ENCODE assay signal across 11 mouse cellular contexts in genomic region chr5:142944979-142945682, GRCm38 (mm10). TPM values are rescaled to one million over a fixed set of nuclear protein-coding genes. Genes with fewer than 3 reads are reported as not detected.
A peak's percentile ranks its signal among the peaks of the same experiment; 100 is the strongest.
DNase-seq lines count a peak whose midpoint lies in the region; ATAC-seq and TF ChIP-seq lines count a peak whose summit lies in the region.
"Had no signal": no experiment of that assay in that cellular context is flagged by ENCODE, and none has a peak within 500 bp of the region (broad histone marks: within the 10 kb centered on the region; RNA-seq: fewer than 3 reads in every experiment).

No protein-coding gene starts in this region.

- TF ChIP-seq POLR2A in brain, embryonic 14.5 days (IDR thresholded peaks at IDR 0.05; ENCODE audit: borderline replicate concordance, extremely low read depth, insufficient read depth, insufficient read length, poor library complexity, severe bottlenecking), result no peak
- no peak for TF ChIP-seq POLR2A in cerebellum, adult 2 months (IDR thresholded peaks at IDR 0.05; ENCODE audit: borderline replicate concordance, insufficient read depth, low read length)

- no peak overlapping the region for H3K9ac ChIP-seq in heart, postnatal 0 days (replicated peaks; ENCODE audit: low read depth, low read length)

- H3K27me3 ChIP-seq in heart, postnatal 0 days (ENCODE audit: control insufficient read depth, insufficient read depth, low read length), result no peaks in the 10 kb centered on the region
- H3K27me3 ChIP-seq in limb, embryonic 10.5 days (ENCODE audit: low read depth, poor library complexity, severe bottlenecking), result no peaks in the 10 kb centered on the region
- H3K27me3 ChIP-seq in cerebellum, adult 2 months (ENCODE audit: control insufficient read depth, insufficient read depth, low read length), result no peaks in the 10 kb centered on the region

- 55% methylated on average over 8 of the region's 8 CpGs for WGBS in heart, postnatal 0 days
- WGBS in limb, embryonic 10.5 days, result 57% methylated on average over 8 of the region's 8 CpGs
- 62% methylated on average over 8 of the region's 8 CpGs for WGBS in cerebellum, adult 2 months

- peak; percentile 89 for TF ChIP-seq EP300 in heart, postnatal 0 days (IDR thresholded peaks at IDR 0.05; ENCODE audit: low read depth)

- TF ChIP-seq CTCF in brain, embryonic 14.5 days (IDR thresholded peaks at IDR 0.05; ENCODE audit: borderline replicate concordance, extremely low read depth, insufficient read depth, insufficient read length), result no peak
- no peak for TF ChIP-seq CTCF in heart, postnatal 0 days (IDR thresholded peaks at IDR 0.05; ENCODE audit: low read depth)
- no peak for TF ChIP-seq CTCF in cerebellum, adult 2 months (IDR thresholded peaks at IDR 0.05; ENCODE audit: borderline replicate concordance, insufficient read depth, low read depth, low read length)

- H3K4me1 ChIP-seq in heart, postnatal 0 days (ENCODE audit: control insufficient read depth, insufficient read depth), result no peaks in the 10 kb centered on the region
- peaks cover 14% of the 10 kb centered on the region; the same call in 1 of the 2 replicates for H3K4me1 ChIP-seq in limb, embryonic 10.5 days
- H3K4me1 ChIP-seq in cerebellum, adult 2 months (ENCODE audit: control insufficient read depth, insufficient read depth, low read length), result no peaks in the 10 kb centered on the region

- no peaks in the 10 kb centered on the region for H3K36me3 ChIP-seq in heart, postnatal 0 days (replicated peaks; ENCODE audit: control insufficient read depth, insufficient read depth, low read length)
- no peaks in the 10 kb centered on the region for H3K36me3 ChIP-seq in limb, embryonic 10.5 days

- H3K4me2 ChIP-seq in heart, postnatal 0 days (ENCODE audit: low read depth, low read length), result no peak overlapping the region

- no peak overlapping the region for H3K4me3 ChIP-seq in heart, postnatal 0 days (ENCODE audit: low read depth, low read length)
- no peak overlapping the region for H3K4me3 ChIP-seq in limb, embryonic 10.5 days
- no peak overlapping the region for H3K4me3 ChIP-seq in cerebellum, adult 2 months (replicated peaks; ENCODE audit: insufficient read depth, low read depth, low read length)

- H3K27ac ChIP-seq in heart, postnatal 0 days (ENCODE audit: low read depth), result peak overlapping the region; percentile 35; the same call in 1 of the 2 replicates
- H3K27ac ChIP-seq in limb, embryonic 10.5 days, result 0 out of 2 replicates have a peak overlapping the region, but pooled peaks have one; percentile 38
- H3K27ac ChIP-seq in cerebellum, adult 2 months (ENCODE audit: insufficient read depth, low read length), result no peak overlapping the region

- no peaks in the 10 kb centered on the region for H3K9me3 ChIP-seq in heart, postnatal 0 days (replicated peaks; ENCODE audit: control insufficient read depth, low read length)
- H3K9me3 ChIP-seq in limb, embryonic 10.5 days (replicated peaks), result no peaks in the 10 kb centered on the region

- peak; percentile 49 for DNase-seq in embryo, embryonic 10 days (ENCODE audit: low spot score)
- DNase-seq in embryo, embryonic 9.5 days (ENCODE audit: extremely low spot score), result no peak
- peak; percentile 22 for DNase-seq in brain, embryonic 14.5 days (ENCODE audit: low read depth)
- DNase-seq in heart, postnatal 0 days (ENCODE audit: low spot score), result peak; percentile 61
- DNase-seq in limb, embryonic 10.5 days (ENCODE audit: low spot score), result no peak
- DNase-seq in right cerebral cortex, postnatal 36 days (ENCODE audit: low spot score in 2 of 2), result no peak
- DNase-seq in spleen, postnatal 14 days (ENCODE audit: low spot score in 2 of 2), result no peak
- no peak for DNase-seq in cerebellum, adult 2 months
- DNase-seq: B cell, adult 2 months; spleen, adult 18-20 months had no signal

- peak; percentile 78 for ATAC-seq in heart, postnatal 0 days (ENCODE audit: insufficient read depth, low read depth)
- ATAC-seq: activated CD4-positive, CD25-positive, alpha-beta regulatory T cell, adult 4 months had no signal

RNA-seq across cellular contexts. Expression of gene Fscn1, which starts 15.0 kb away (rescaled TPM):
- 634 and 658 TPM in 2 replicates for polyA plus RNA-seq in brain, embryonic 14.5 days (2012; rRNA removed)
- 101 and 104 TPM in 2 replicates for total RNA-seq in heart, postnatal 0 days (2014; rRNA removed; ENCODE audit: low replicate concordance)
- 77.9 and 78.7 TPM in 2 replicates for polyA plus RNA-seq in heart, postnatal 0 days (2015; fragmentation: Nextera tagmentation; extraction: Ambion mirVana)
- 806 and 864 TPM in 2 replicates for polyA plus RNA-seq in limb, embryonic 10.5 days (2016; fragmentation: Nextera tagmentation; extraction: Ambion mirVana)
- 110 and 115 TPM in 2 replicates for polyA plus RNA-seq in cerebellum, adult 2 months (2012; rRNA removed)

RNA-seq across cellular contexts. Expression of gene Actb, which starts 38.6 kb away (rescaled TPM):
- polyA plus RNA-seq in brain, embryonic 14.5 days (2012; rRNA removed), result 3,867 and 5,124 TPM in 2 replicates
- 2,129 and 2,574 TPM in 2 replicates for total RNA-seq in heart, postnatal 0 days (2014; rRNA removed; ENCODE audit: low replicate concordance)
- polyA plus RNA-seq in heart, postnatal 0 days (2015; fragmentation: Nextera tagmentation; extraction: Ambion mirVana), result 4,473 and 4,544 TPM in 2 replicates
- 13,950 and 14,682 TPM in 2 replicates for polyA plus RNA-seq in limb, embryonic 10.5 days (2016; fragmentation: Nextera tagmentation; extraction: Ambion mirVana)
- polyA plus RNA-seq in cerebellum, adult 2 months (2012; rRNA removed), result 2,136 and 2,149 TPM in 2 replicates

RNA-seq across cellular contexts. Expression of gene Fbxl18, which starts 49.9 kb away (rescaled TPM):
- 28.5 and 34.8 TPM in 2 replicates for polyA plus RNA-seq in brain, embryonic 14.5 days (2012; rRNA removed)
- total RNA-seq in heart, postnatal 0 days (2014; rRNA removed; ENCODE audit: low replicate concordance), result 12.5 and 17.8 TPM in 2 replicates
- polyA plus RNA-seq in heart, postnatal 0 days (2015; fragmentation: Nextera tagmentation; extraction: Ambion mirVana), result 6.8 and 7.3 TPM in 2 replicates
- 20.9 and 22.8 TPM in 2 replicates for polyA plus RNA-seq in limb, embryonic 10.5 days (2016; fragmentation: Nextera tagmentation; extraction: Ambion mirVana)
- 22.3 TPM in 2 replicates for polyA plus RNA-seq in cerebellum, adult 2 months (2012; rRNA removed)

Comparison
In these comparisons a context has a peak if more than half of its experiments do, and no peak if none do; other contexts are left out.
1. DNase-seq: peak in embryo, embryonic 10 days (single experiment), brain, embryonic 14.5 days (single experiment) and heart, postnatal 0 days (single experiment); none in embryo, embryonic 9.5 days (single experiment), limb, embryonic 10.5 days (single experiment), right cerebral cortex, postnatal 36 days (0 of 2), spleen, postnatal 14 days (0 of 2) and cerebellum, adult 2 months (0 of 2).